In genomic region chr11:98602090-98602690, GRCm38 (mm10) we compare ENCODE assay signal across 8 mouse cellular contexts. TPM values are rescaled to one million over a fixed set of nuclear protein-coding genes. Genes with fewer than 3 reads are reported as not detected.
A peak's percentile ranks its signal among the peaks of the same experiment; 100 is the strongest.
DNase-seq lines count a peak whose midpoint lies in the region; ATAC-seq and TF ChIP-seq lines count a peak whose summit lies in the region.

No protein-coding gene starts in this region.

- H3K36me3 ChIP-seq in thymus, adult 2 months (ENCODE audit: control insufficient read depth, insufficient read depth, low read length): no peaks in the 10 kb centered on the region
- H3K36me3 ChIP-seq in forebrain, embryonic 13.5 days (ENCODE audit: poor library complexity, severe bottlenecking): no peaks in the 10 kb centered on the region
- no peaks in the 10 kb centered on the region for H3K36me3 ChIP-seq in limb, embryonic 15.5 days

- H3K4me1 ChIP-seq in thymus, adult 2 months (replicated peaks; ENCODE audit: control insufficient read depth, insufficient read depth, low read length): peaks cover 8% of the 10 kb centered on the region
- H3K4me1 ChIP-seq in forebrain, embryonic 13.5 days: peaks cover 10% of the 10 kb centered on the region; the same call in 1 of the 2 replicates
- peaks cover 14% of the 10 kb centered on the region for H3K4me1 ChIP-seq in limb, embryonic 15.5 days

- ATAC-seq in forebrain, embryonic 13.5 days: no peak
- 0 out of 2 replicates have a peak, but pooled peaks have one; percentile 28 for ATAC-seq in limb, embryonic 15.5 days (ENCODE audit: insufficient number of reproducible peaks, low FRiP score, low TSS enrichment, low read depth)

- no peaks in the 10 kb centered on the region for H3K9me3 ChIP-seq in forebrain, embryonic 13.5 days (replicated peaks)
- H3K9me3 ChIP-seq in limb, embryonic 15.5 days: no peaks in the 10 kb centered on the region

- H3K4me3 ChIP-seq in thymus, adult 2 months (ENCODE audit: control insufficient read depth, insufficient read depth, low read length): no peak overlapping the region
- H3K4me3 ChIP-seq in forebrain, embryonic 13.5 days: peak overlapping the region; percentile 23
- H3K4me3 ChIP-seq in limb, embryonic 15.5 days: peak overlapping the region; percentile 26

- H3K4me2 ChIP-seq in forebrain, embryonic 13.5 days: peak overlapping the region; percentile 54
- peak overlapping the region; percentile 46 for H3K4me2 ChIP-seq in limb, embryonic 15.5 days

- TF ChIP-seq CTCF in thymus, adult 2 months (IDR thresholded peaks at IDR 0.05; ENCODE audit: borderline replicate concordance, control insufficient read depth, extremely low read depth, insufficient read depth, low read length, poor library complexity): no peak

- WGBS in thymus, adult 2 months: 11% methylated on average over 20 of the region's 20 CpGs
- WGBS in forebrain, embryonic 13.5 days: 1% methylated on average over 19 of the region's 20 CpGs
- under 1% methylated on average over 20 of the region's 20 CpGs for WGBS in limb, embryonic 15.5 days

- DNase-seq in thymus, adult 2 months: peak; percentile 35
- no peak for DNase-seq in thymus, adult 18-20 months
- peak; percentile 56 for DNase-seq in neural tube, embryonic 10.5 days (ENCODE audit: extremely low spot score, low spot score)
- DNase-seq in layer of hippocampus, adult 11-12 months (ENCODE audit: low spot score): no peak
- no peak for DNase-seq in layer of hippocampus, postnatal 14 days (ENCODE audit: low spot score in 2 of 2)
- DNase-seq in gastrocnemius, adult 18-20 months (ENCODE audit: low spot score): no peak

- no peak for TF ChIP-seq POLR2A in thymus, adult 2 months (IDR thresholded peaks at IDR 0.05; ENCODE audit: control insufficient read depth, extremely low read depth, insufficient read depth, low read length, poor library complexity)

- H3K27ac ChIP-seq in thymus, adult 2 months (ENCODE audit: control insufficient read depth, insufficient read depth, low read length): no peak overlapping the region
- H3K27ac ChIP-seq in forebrain, embryonic 13.5 days: no peak overlapping the region
- H3K27ac ChIP-seq in limb, embryonic 15.5 days: no peak overlapping the region

- no peaks in the 10 kb centered on the region for H3K27me3 ChIP-seq in thymus, adult 2 months (ENCODE audit: control insufficient read depth, insufficient read depth, low read length)
- H3K27me3 ChIP-seq in forebrain, embryonic 13.5 days: peaks cover 35% of the 10 kb centered on the region
- peaks cover 51% of the 10 kb centered on the region for H3K27me3 ChIP-seq in limb, embryonic 15.5 days

- no peak overlapping the region for H3K9ac ChIP-seq in forebrain, embryonic 13.5 days
- H3K9ac ChIP-seq in limb, embryonic 15.5 days: no peak overlapping the region

RNA-seq across cellular contexts. Expression of gene Lrrc3c, which starts 4.1 kb away (rescaled TPM):
- not detected in 2 replicates for polyA plus RNA-seq in thymus, adult 2 months (2012; rRNA removed)
- polyA plus RNA-seq in forebrain, embryonic 13.5 days (2015; fragmentation: Nextera tagmentation; extraction: Ambion mirVana): not detected in 2 replicates
- not detected in 2 replicates for polyA plus RNA-seq in limb, embryonic 15.5 days (2015; fragmentation: Nextera tagmentation; extraction: Ambion mirVana)
- total RNA-seq in layer of hippocampus, postnatal 14 days (2021): not detected
- not detected for total RNA-seq in gastrocnemius, adult 18-20 months (2021)

RNA-seq across cellular contexts. Expression of gene Ormdl3, which starts 15.0 kb away (rescaled TPM):
- 66.8 and 74.6 TPM in 2 replicates for polyA plus RNA-seq in thymus, adult 2 months (2012; rRNA removed)
- 77.3 and 88.0 TPM in 2 replicates for polyA plus RNA-seq in forebrain, embryonic 13.5 days (2015; fragmentation: Nextera tagmentation; extraction: Ambion mirVana)
- 86.7 and 87.1 TPM in 2 replicates for polyA plus RNA-seq in limb, embryonic 15.5 days (2015; fragmentation: Nextera tagmentation; extraction: Ambion mirVana)
- total RNA-seq in layer of hippocampus, postnatal 14 days (2021): 10 to 100 TPM; 49.1 to 57.6 TPM
- total RNA-seq in gastrocnemius, adult 18-20 months (2021): 10 to 100 TPM; 25.1 to 26.3 TPM

RNA-seq across cellular contexts. Expression of gene Gm12355, which starts 23.3 kb away (rescaled TPM):
- polyA plus RNA-seq in thymus, adult 2 months (2012; rRNA removed): not detected in 2 replicates
- polyA plus RNA-seq in forebrain, embryonic 13.5 days (2015; fragmentation: Nextera tagmentation; extraction: Ambion mirVana): 1.2 and 1.3 TPM in 2 replicates
- 0.64 and 1.1 TPM in 2 replicates for polyA plus RNA-seq in limb, embryonic 15.5 days (2015; fragmentation: Nextera tagmentation; extraction: Ambion mirVana)
- 10 to 100 TPM; 10.1 to 13.3 TPM for total RNA-seq in layer of hippocampus, postnatal 14 days (2021)
- 1 to 10 TPM; 4.1 to 6.6 TPM for total RNA-seq in gastrocnemius, adult 18-20 months (2021)

RNA-seq across cellular contexts. Expression of gene Gsdma3, which starts 24.0 kb away (rescaled TPM):
- 0.74 and 1.1 TPM in 2 replicates for polyA plus RNA-seq in thymus, adult 2 months (2012; rRNA removed)
- polyA plus RNA-seq in forebrain, embryonic 13.5 days (2015; fragmentation: Nextera tagmentation; extraction: Ambion mirVana): not detected in 2 replicates
- not detected in 2 replicates for polyA plus RNA-seq in limb, embryonic 15.5 days (2015; fragmentation: Nextera tagmentation; extraction: Ambion mirVana)
- total RNA-seq in layer of hippocampus, postnatal 14 days (2021): not detected
- 10 to 100 TPM in 1 of 2 experiments, 1 to 10 TPM in 1; 8.8 to 12.5 TPM for total RNA-seq in gastrocnemius, adult 18-20 months (2021)

RNA-seq across cellular contexts. Expression of gene Gsdma2, which starts 44.4 kb away (rescaled TPM):
- polyA plus RNA-seq in thymus, adult 2 months (2012; rRNA removed): 0.17 and 0.81 TPM in 2 replicates
- polyA plus RNA-seq in forebrain, embryonic 13.5 days (2015; fragmentation: Nextera tagmentation; extraction: Ambion mirVana): not detected in 2 replicates
- polyA plus RNA-seq in limb, embryonic 15.5 days (2015; fragmentation: Nextera tagmentation; extraction: Ambion mirVana): not detected in 2 replicates
- not detected for total RNA-seq in layer of hippocampus, postnatal 14 days (2021)
- total RNA-seq in gastrocnemius, adult 18-20 months (2021): 1 to 10 TPM in 1 of 2 experiments, under 1 TPM in 1; 0.73 to 1.1 TPM

Comparison
In these comparisons a context has a peak if more than half of its experiments do, and no peak if none do; other contexts are left out.
1. DNase-seq: peak in thymus, adult 2 months (single experiment) and neural tube, embryonic 10.5 days (single experiment); none in thymus, adult 18-20 months (0 of 2), layer of hippocampus, adult 11-12 months (single experiment), layer of hippocampus, postnatal 14 days (0 of 2) and gastrocnemius, adult 18-20 months (single experiment).